Mouse (Mus musculus): ENCODE results near the gene Ubc. TPM values are rescaled to one million over a fixed set of nuclear protein-coding genes. Genes with fewer than 3 reads are reported as not detected.
A peak's percentile ranks its signal among the peaks of the same experiment; 100 is the strongest.

The Ubc gene
- polyA plus RNA-seq, 1 experiment from 2014 or later: 893 TPM

DNA sequence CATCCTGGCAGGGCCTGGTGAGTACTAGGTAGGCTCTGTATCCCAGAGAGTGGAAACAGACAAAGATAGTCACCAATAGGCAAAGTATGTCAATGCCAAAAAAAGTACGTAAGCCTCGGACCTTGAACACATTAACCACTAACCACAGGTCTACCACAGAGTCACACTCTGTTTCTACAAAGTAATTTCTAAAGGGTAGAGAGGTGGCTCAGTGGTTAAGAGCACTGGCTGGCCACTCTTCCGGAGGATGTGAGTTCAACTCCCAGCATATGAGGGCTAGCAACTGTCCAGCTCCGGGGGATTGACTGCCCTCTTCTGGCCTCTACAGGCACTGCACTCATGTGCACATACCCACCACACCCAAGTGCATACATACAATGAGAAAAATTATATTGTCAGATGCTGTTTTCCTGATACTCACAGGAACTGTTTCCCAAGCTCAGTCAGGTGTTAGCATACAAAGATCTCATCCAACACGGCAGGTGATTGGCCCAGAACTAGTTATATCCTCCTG, 37.2 kb downstream of the Ubc start:
- no peak for ATAC-seq (ENCODE audit: insufficient read depth, low FRiP score, low read depth)
- no peak overlapping the region for H3K4me2 ChIP-seq

DNA sequence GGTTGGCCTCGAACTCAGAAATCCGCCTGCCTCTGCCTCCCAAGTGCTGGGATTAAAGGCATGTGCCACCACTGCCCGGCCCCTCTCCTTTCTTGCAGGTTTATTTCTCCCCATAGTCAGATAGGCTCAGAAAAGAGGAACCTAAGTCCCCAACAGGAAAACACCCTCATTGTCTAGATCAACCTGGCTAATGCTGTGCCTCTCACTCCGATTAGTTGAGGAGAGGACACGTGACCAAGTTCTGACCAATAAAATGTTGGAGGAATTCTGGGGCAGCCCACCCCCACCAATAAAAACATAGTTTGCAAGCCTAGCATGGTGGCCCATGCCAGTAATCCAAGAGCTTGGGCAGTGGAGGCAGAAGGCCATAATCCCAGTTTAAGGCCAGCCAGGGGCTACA, 38.1 kb downstream of the Ubc start:
- H3K9ac ChIP-seq: no peak overlapping the region
- no peak for ATAC-seq (ENCODE audit: insufficient read depth, low FRiP score, low read depth)
- H3K4me2 ChIP-seq: no peak overlapping the region
- H3K27me3 ChIP-seq (replicated peaks): no peaks in the 10 kb centered on the region
- no peak overlapping the region for H3K27ac ChIP-seq
- H3K4me3 ChIP-seq (replicated peaks): no peak overlapping the region
- WGBS: 81% methylated on average over 5 of the region's 5 CpGs
- no peaks in the 10 kb centered on the region for H3K9me3 ChIP-seq
- 0 out of 2 replicates have a peak, but pooled peaks cover 3% of the 10 kb centered on the region for H3K4me1 ChIP-seq
- H3K36me3 ChIP-seq: no peaks in the 10 kb centered on the region

More for the DNA sequence above, 37.2 kb downstream of the Ubc start:
- WGBS: 93% methylated on average over 5 of the region's 5 CpGs
- Histone ChIP-seq H3K36me3 (no peaks in the 10 kb centered on the region), H3K9me3 (no peaks in the 10 kb centered on the region), H3K27me3 (replicated peaks) (no peaks in the 10 kb centered on the region), H3K27ac (no peak overlapping the region), H3K4me3 (replicated peaks) (no peak overlapping the region), H3K9ac (no peak overlapping the region), H3K4me1 (0 out of 2 replicates have a peak, but pooled peaks cover 3% of the 10 kb centered on the region)

DNA sequence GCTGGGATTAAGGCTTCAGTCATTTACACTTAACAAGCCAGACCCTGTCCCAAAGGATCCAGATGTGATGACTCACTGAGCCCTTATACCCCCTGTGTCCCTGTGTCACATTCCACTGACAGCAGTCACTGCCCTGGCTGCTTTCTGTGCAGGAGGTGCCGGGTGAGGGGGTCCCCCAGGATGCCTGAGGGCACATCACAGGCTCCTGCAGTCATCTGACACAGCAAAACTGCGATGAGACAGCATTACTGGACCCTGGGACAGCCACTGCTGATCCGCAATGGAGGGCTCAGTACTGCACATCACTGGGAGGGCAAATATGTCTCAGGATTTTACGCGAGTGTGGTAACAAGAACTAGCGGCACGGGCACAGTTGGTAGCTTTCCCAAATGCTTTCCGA, 38.9 kb downstream of the Ubc start:
- Histone ChIP-seq H3K4me1 (0 out of 2 replicates have a peak, but pooled peaks cover 3% of the 10 kb centered on the region), H3K9ac (no peak overlapping the region), H3K4me3 (replicated peaks) (no peak overlapping the region), H3K4me2 (no peak overlapping the region), H3K9me3 (no peaks in the 10 kb centered on the region), H3K36me3 (no peaks in the 10 kb centered on the region), H3K27me3 (replicated peaks) (no peaks in the 10 kb centered on the region), H3K27ac (no peak overlapping the region)
- ATAC-seq (ENCODE audit: insufficient read depth, low FRiP score, low read depth): no peak
- 81% methylated on average over 8 of the region's 8 CpGs for WGBS

DNA sequence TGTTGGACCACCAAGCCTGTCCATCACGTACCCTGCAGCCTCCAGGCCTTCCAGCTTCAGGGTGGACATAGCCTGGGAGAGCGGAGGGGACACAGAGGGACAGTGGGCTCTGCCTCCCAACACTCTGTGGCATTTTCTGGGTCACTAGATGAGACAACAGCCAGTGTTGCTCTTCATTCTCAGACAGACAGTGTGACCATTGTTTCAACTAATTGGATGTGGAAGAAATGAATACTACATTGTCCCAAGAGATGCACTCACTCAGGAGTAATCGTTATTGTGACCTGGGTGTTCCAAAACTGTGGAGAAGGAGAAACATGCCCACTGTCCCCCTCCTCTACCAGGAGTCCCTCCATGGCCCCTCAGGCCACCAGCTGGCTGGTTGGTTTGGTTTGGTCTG, 40.6 kb downstream of the Ubc start:
- H3K27me3 ChIP-seq (replicated peaks): no peaks in the 10 kb centered on the region
- 72% methylated on average over 3 of the region's 3 CpGs for WGBS
- no peaks in the 10 kb centered on the region for H3K4me1 ChIP-seq
- no peak overlapping the region for H3K4me2 ChIP-seq
- H3K9me3 ChIP-seq: no peaks in the 10 kb centered on the region
- no peak for ATAC-seq (ENCODE audit: insufficient read depth, low FRiP score, low read depth)
- H3K4me3 ChIP-seq (replicated peaks): no peak overlapping the region
- H3K36me3 ChIP-seq: no peaks in the 10 kb centered on the region
- H3K9ac ChIP-seq: no peak overlapping the region
- H3K27ac ChIP-seq: no peak overlapping the region

DNA sequence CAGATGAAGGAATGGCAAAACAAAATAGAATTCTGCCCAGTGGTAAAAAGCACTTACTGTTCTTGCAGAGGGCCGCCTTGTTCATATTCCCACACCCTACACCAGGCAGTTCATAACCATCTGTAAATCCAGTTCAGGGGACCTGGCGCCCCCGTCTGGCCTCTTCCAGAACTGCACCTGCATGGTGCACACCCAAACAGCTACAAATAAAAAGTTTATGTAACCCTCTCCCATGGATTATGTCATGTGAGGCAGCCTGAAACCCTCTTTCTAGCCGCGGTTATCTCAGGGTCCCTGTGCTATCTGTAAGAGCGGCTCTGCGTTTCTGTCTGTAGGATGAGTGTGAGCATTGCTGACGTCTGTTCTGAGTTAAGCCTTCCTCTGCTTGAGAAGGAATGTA, 41.5 kb downstream of the Ubc start:
- H3K4me2 ChIP-seq: no peak overlapping the region
- no peak for ATAC-seq (ENCODE audit: insufficient read depth, low FRiP score, low read depth)
- H3K4me1 ChIP-seq: no peaks in the 10 kb centered on the region
- H3K27me3 ChIP-seq (replicated peaks): no peaks in the 10 kb centered on the region
- H3K9ac ChIP-seq: no peak overlapping the region
- H3K4me3 ChIP-seq (replicated peaks): no peak overlapping the region
- no peaks in the 10 kb centered on the region for H3K9me3 ChIP-seq
- no peaks in the 10 kb centered on the region for H3K36me3 ChIP-seq
- WGBS: 39% methylated on average over 8 of the region's 8 CpGs
- no peak overlapping the region for H3K27ac ChIP-seq

DNA sequence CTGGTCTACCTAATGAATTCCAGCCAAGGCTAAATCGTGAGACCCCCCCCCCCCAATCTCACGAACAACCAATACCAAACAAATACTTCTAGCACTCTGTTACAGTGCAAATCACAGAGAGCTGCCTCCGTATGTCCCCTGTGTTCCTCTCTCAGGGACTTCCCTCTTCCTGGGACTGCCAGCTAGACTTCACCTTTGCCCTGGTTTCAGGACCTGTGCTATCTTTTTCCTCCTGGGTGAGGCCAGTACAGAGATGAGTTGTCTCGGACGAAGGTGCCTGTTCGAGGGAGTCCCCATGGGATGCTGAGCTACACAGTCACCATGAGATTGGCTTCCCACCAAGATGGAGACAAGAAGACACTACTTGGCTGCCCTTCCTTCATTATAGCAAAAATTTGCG, 41.9 kb downstream of the Ubc start:
- no peaks in the 10 kb centered on the region for H3K4me1 ChIP-seq
- no peaks in the 10 kb centered on the region for H3K36me3 ChIP-seq
- no peak overlapping the region for H3K9ac ChIP-seq
- H3K4me3 ChIP-seq (replicated peaks): no peak overlapping the region
- no peak for ATAC-seq (ENCODE audit: insufficient read depth, low FRiP score, low read depth)
- no peak overlapping the region for H3K4me2 ChIP-seq
- H3K27ac ChIP-seq: no peak overlapping the region
- H3K9me3 ChIP-seq: no peaks in the 10 kb centered on the region
- WGBS: 71% methylated on average over 7 of the region's 7 CpGs
- H3K27me3 ChIP-seq (replicated peaks): no peaks in the 10 kb centered on the region

DNA sequence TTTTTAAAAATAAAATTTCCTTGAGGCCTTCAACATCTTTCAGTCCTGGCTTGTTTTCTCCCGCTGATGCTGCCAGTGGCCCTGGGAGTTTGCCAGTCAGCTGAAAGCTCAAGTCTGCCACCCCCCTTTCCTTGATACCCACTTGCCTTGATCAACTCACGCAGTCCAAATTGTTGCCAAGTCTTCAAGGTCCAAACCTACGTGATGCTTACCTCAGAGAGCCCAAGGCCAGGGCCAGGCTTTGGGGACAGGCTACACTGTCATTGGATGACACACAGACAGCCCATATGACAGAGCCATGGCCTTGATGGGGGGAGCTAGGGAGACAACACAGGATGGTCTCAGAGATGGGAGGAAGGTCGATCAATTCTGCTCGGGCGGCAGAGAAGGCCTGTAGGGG, 45.7 kb downstream of the Ubc start:
- H3K27ac ChIP-seq: no peak overlapping the region
- H3K9me3 ChIP-seq: no peaks in the 10 kb centered on the region
- H3K36me3 ChIP-seq: no peaks in the 10 kb centered on the region
- no peak overlapping the region for H3K4me3 ChIP-seq (replicated peaks)
- H3K4me1 ChIP-seq: peaks cover 17% of the 10 kb centered on the region
- no peak overlapping the region for H3K4me2 ChIP-seq
- WGBS: 87% methylated on average over 6 of the region's 6 CpGs
- ATAC-seq (ENCODE audit: insufficient read depth, low FRiP score, low read depth): no peak
- H3K27me3 ChIP-seq (replicated peaks): no peaks in the 10 kb centered on the region
- H3K9ac ChIP-seq: no peak overlapping the region

DNA sequence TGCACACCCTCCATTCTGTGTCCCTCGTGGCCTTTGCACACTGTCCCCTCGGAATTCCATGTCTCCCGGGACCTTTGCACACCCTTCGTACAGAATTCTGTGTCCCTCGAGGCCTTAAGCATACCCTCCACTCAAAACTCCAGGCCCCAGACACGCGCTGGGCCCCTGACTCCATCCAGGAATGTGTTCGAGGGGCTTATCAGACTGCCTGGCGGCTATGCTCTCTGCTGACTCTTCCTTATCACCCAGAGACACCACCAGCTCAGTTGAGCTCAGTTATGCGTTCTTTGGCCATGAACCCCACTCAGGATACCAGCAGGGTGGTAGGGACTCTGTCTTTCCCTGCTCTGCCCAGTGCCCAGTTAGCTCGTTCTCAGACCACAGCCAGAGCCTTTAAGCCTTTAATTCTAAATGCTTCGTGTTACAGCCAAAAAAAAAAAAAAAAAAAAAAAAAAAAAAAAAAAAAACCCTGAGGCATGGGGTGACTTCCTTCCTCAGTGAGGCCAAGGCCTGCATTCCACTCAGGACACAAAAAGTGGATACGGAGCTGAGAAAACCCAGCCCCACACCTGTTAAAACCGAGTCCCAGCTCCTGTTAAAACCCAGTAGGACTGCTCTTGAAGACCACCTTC, 48.4 kb downstream of the Ubc start:
- Histone ChIP-seq H3K9me3 (no peaks in the 10 kb centered on the region), H3K27ac (no peak overlapping the region), H3K4me2 (peak overlapping the region; percentile 80), H3K36me3 (no peaks in the 10 kb centered on the region), H3K4me3 (replicated peaks) (peak overlapping the region; percentile 94), H3K27me3 (replicated peaks) (no peaks in the 10 kb centered on the region), H3K9ac (peak overlapping the region; percentile 9; the same call in 1 of the 2 replicates), H3K4me1 (peaks cover 30% of the 10 kb centered on the region)
- WGBS: 44% methylated on average over 14 of the region's 14 CpGs
- peak; percentile 53 for ATAC-seq (ENCODE audit: insufficient read depth, low FRiP score, low read depth)

DNA sequence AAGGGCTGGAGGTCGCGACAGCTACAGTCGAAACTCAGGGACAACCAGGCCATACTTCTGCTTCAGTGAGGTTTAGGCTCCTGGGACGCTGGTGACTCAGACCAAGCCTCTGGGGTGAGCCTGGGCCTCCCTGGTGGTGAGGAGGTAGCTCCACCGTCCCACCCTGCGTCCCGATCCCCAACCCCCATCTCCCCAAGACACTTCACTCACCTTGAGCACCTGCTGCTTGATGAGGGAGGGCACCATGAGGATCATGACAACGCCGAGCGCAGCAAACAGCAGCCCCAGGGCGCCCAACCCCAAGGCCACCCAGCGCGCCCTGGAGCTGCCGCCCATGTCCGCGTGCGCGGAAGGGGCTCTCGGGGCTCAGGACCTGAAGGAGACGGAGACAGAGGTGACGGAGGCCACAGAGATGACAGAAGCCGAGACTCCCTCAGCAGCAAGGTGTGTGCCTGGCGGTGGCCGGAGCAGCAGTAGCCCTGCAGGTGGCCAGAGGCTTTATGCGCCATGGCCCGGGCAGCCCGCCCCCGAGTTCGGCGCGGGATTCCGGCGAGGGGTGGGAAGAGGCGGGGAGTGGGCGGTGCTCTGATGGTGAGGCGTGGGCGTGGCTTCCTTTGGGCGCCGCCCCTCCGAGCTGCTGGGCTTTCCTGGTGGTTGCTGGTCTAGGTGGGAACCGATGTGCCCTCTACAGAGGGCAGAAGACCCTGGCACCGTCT, 49.3 kb downstream of the Ubc start, which contains the start of gene Scarb1:
Scarb1 (minus strand) TSS at position 548 of the 716 bp plus-strand sequence.
- peak; percentile 84 for ATAC-seq (ENCODE audit: insufficient read depth, low FRiP score, low read depth)
- Histone ChIP-seq H3K27me3 (replicated peaks) (no peaks in the 10 kb centered on the region), H3K27ac (peak within 1 kb of the TSS; percentile 59; the same call in 1 of the 2 replicates), H3K4me1 (peaks cover 30% of the 10 kb centered on the region), H3K9ac (peak within 1 kb of the TSS; percentile 73), H3K4me3 (replicated peaks) (peak within 1 kb of the TSS; percentile 94), H3K36me3 (no peaks in the 10 kb centered on the region), H3K4me2 (peak within 1 kb of the TSS; percentile 80), H3K9me3 (no peaks in the 10 kb centered on the region)
- WGBS: under 1% methylated on average over 42 of the region's 42 CpGs

DNA sequence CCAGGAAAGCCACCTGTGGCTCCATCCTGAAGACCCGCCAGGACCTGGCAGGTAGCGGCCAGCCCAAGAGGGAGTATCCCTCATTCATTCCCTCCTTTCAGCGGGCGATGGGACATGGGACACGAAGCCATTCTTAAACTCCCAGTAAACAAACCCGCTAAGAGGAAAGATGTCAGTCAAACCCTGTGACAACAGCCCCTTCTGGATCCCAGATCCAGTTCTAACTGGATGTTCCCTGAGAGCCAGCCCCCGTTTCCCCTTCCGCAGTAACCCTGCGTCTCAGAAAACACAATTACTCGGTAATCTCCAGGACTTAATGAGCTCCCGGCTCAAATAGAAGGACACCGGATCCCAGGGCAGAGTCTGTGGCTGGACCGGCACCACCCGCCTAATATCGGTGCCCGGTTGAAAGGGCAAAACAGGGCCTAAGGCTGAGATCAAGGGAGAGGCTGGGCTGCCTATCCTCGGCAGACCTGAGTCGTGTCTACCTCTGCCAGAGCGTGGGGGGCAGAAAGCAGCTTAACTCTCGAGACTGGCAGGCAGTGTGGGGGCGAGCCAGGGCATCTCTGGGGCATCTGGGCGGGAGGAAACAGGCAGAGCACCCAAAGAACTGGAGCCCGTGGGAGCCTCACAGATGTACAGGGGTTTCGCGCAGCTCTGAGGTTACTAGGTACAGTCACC, 50.0 kb downstream of the Ubc start:
- Histone ChIP-seq H3K4me3 (replicated peaks) (peak overlapping the region; percentile 94), H3K27me3 (replicated peaks) (no peaks in the 10 kb centered on the region), H3K27ac (peak overlapping the region; percentile 59; the same call in 1 of the 2 replicates), H3K9me3 (no peaks in the 10 kb centered on the region), H3K9ac (peak overlapping the region; percentile 73), H3K36me3 (no peaks in the 10 kb centered on the region), H3K4me1 (peaks cover 30% of the 10 kb centered on the region), H3K4me2 (peak overlapping the region; percentile 80)
- 7% methylated on average over 25 of the region's 25 CpGs for WGBS
- 0 out of 2 replicates have a peak, but pooled peaks have one; percentile 5 for ATAC-seq (ENCODE audit: insufficient read depth, low FRiP score, low read depth)

DNA sequence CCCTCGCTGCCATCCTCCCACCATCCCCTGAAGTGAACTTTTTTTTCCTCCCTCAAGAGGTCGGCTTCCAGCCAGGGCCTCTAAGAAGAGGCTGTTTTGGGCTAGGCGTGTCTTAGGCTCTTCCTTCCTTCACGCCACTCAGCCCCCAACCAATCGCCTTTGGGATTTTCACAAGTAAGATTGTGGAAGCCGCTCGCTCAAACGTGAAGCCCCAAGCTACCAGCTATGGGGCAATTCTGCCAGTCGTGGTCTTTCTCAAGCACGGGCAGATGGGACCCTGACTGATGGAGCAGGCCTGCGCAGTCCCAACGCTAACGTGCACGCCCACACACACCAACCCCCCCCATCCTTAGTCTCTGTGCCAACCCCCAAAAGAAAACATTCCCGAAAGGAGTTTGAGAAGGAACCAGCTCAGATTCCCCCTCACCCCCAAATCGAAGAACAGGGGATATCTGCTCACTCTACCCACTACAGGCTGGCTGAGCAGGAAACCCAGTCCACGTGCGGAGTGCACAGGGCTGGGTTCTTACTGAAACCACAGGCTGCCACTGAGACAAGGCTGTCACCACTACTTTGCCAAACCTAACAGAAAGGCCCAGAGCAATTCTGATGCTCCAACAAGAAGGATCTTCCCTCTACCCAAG, 50.8 kb downstream of the Ubc start:
- no peak for ATAC-seq (ENCODE audit: insufficient read depth, low FRiP score, low read depth)
- Histone ChIP-seq H3K4me2 (peak overlapping the region; percentile 80), H3K4me1 (peaks cover 30% of the 10 kb centered on the region), H3K9ac (0 out of 2 replicates have a peak overlapping the region, but pooled peaks have one; percentile 73), H3K4me3 (replicated peaks) (peak overlapping the region; percentile 94), H3K27ac (peak overlapping the region; percentile 59; the same call in 1 of the 2 replicates), H3K27me3 (replicated peaks) (no peaks in the 10 kb centered on the region), H3K9me3 (no peaks in the 10 kb centered on the region), H3K36me3 (no peaks in the 10 kb centered on the region)
- WGBS: 13% methylated on average over 18 of the region's 18 CpGs

Measured in stomach, embryonic 15.5 days (tissue).